Mouse (Mus musculus) forebrain, embryonic 11.5 days (tissue): ENCODE measurements around the gene Dnase1l3. TPM values are rescaled to one million over a fixed set of nuclear protein-coding genes. Genes with fewer than 3 reads are reported as not detected.

ENCODE experiments used
- ATAC-seq: fragments of 200-750 bp; cut with Nextera tagmentation; replicated peaks from 2 replicates; pipeline ENCODE4 v1.8.0; 2017; ENCODE audit warnings: moderate TSS enrichment; ENCODE audit not compliant: low FRiP score
- DNase-seq: peaks from one replicate; pipeline ENCODE4 v3.0.0-alpha.2; 2017; ENCODE audit warnings: low spot score
- H3K27ac ChIP-seq: fragments of 300-500 bp; sonication (generic); 2 replicates; pipeline ENCODE4 v1.5.1; 2014; ENCODE audit warnings: low read depth, low read length
- H3K27me3 ChIP-seq: fragments of 300-500 bp; sonication (generic); 2 replicates; pipeline ENCODE4 v1.6.1; 2014; ENCODE audit warnings: mild to moderate bottlenecking, low read length, mixed read lengths; ENCODE audit not compliant: control insufficient read depth, insufficient read depth
- H3K36me3 ChIP-seq: fragments of 300-500 bp; sonication (generic); 2 replicates; pipeline ENCODE4 v1.6.1; 2014; ENCODE audit warnings: mild to moderate bottlenecking, low read length, moderate library complexity, mixed read lengths; ENCODE audit not compliant: control insufficient read depth, insufficient read depth
- H3K4me1 ChIP-seq: fragments of 300-500 bp; sonication (generic); replicated peaks from 2 replicates; pipeline ENCODE4 v1.6.1; 2014; ENCODE audit warnings: low read length, mixed read lengths; ENCODE audit not compliant: control insufficient read depth, insufficient read depth
- H3K4me2 ChIP-seq: fragments of 300-500 bp; sonication (generic); 2 replicates; pipeline ENCODE4 v1.6.1; 2014; ENCODE audit warnings: low read depth, mild to moderate bottlenecking, low read length, moderate library complexity, mixed read lengths; ENCODE audit not compliant: severe bottlenecking
- H3K4me3 ChIP-seq: fragments of 300-500 bp; sonication (generic); 2 replicates; pipeline ENCODE4 v1.5.1; 2014; ENCODE audit warnings: low read depth, low read length
- H3K9ac ChIP-seq: fragments of 300-500 bp; sonication (generic); 2 replicates; pipeline ENCODE4 v1.6.1; 2014; ENCODE audit warnings: low read length
- H3K9me3 ChIP-seq: fragments of 300-500 bp; sonication (generic); 2 replicates; pipeline ENCODE4 v1.6.1; 2016; ENCODE audit warnings: low read length, mixed read lengths; ENCODE audit not compliant: control insufficient read depth
- WGBS: fragments of 180-500 bp; shearing (Covaris S2); extraction: QIAGEN DNeasy Blood & Tissue Kit; methylation state at CpG from one replicate; pipeline ENCODE4 v1.1.7; 2014; 5-methylcytosine and 5-hydroxymethylcytosine counted together
- polyA plus RNA-seq: library from polyadenylated mRNA; unstranded; fragments of >200 nt; fragmentation: Nextera tagmentation; extraction: Ambion mirVana; gene quantifications from 2 replicates; pipeline ENCODE4 v1.2.1, GENCODE M21; 2014

The Dnase1l3 gene
- polyA plus RNA-seq, 1 experiment from 2014 or later: not detected

- DNase-seq (no peak), ATAC-seq (no peak)
- no peaks in the 10 kb centered on the region for H3K9me3 ChIP-seq
- H3K27me3 ChIP-seq: no peaks in the 10 kb centered on the region
- 93% methylated on average over 7 of the region's 7 CpGs for WGBS
- peaks cover 4% of the 10 kb centered on the region; the same call in 1 of the 2 replicates for H3K36me3 ChIP-seq
- H3K4me1 ChIP-seq: no peaks in the 10 kb centered on the region
- no peak overlapping the region for H3K27ac ChIP-seq
- H3K4me2 ChIP-seq: no peak overlapping the region
- H3K9ac ChIP-seq: no peak overlapping the region
- no peak overlapping the region for H3K4me3 ChIP-seq
These were observed 65.3 kb downstream of the Dnase1l3 start for GRCm38 (mm10) chr14:7929029-7929428.

DNA sequence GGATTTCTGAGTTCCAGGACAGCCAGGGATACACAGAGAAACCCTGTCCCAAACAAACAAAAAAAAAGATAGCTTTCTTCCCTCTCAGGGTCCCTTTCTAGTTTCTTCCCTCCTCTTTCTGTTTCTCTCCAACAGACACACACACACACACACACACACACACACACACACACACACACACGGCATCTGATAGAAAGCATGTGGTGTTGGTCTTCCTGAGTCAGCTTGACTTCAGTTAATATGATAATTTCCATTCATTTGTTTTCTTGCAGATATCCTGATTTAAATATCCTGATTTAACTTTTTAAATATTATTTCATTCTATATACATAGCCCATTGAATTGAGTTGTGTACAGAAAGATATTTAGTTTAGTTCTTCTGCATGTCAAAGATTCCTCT lies 66.0 kb downstream of the Dnase1l3 start:
- DNase-seq (no peak), ATAC-seq (no peak)
- Histone ChIP-seq H3K9ac (no peak overlapping the region), H3K4me1 (no peaks in the 10 kb centered on the region), H3K4me2 (no peak overlapping the region), H3K36me3 (peaks cover 4% of the 10 kb centered on the region; the same call in 1 of the 2 replicates), H3K4me3 (no peak overlapping the region), H3K27me3 (no peaks in the 10 kb centered on the region), H3K27ac (no peak overlapping the region), H3K9me3 (no peaks in the 10 kb centered on the region)
- 79% methylated on average over 1 of the region's 1 CpGs for WGBS

DNA sequence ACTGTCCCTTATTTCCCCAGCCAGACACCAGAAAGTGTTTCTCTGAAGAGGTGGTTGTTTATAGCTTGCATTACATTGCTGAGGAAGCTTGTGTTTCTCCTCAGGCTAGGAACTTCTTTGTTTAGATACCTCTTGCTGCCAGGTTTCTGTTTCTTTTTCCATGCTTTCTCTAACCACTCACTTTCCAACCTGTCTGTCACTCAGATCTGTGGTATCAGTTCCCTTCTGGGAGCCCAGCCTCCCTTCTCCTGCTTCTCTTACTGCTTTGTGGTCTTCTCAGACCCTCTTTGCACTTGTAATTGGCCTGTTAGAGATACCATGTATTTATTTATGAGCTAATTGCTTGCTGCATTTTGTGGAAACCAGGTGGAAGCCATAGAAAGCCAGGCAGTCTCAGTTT lies 70.7 kb downstream of the Dnase1l3 start:
- no peak overlapping the region for H3K4me3 ChIP-seq
- no peak overlapping the region for H3K4me2 ChIP-seq
- H3K9me3 ChIP-seq: no peaks in the 10 kb centered on the region
- H3K27me3 ChIP-seq: no peaks in the 10 kb centered on the region
- DNase-seq: no peak
- no peak for ATAC-seq
- H3K36me3 ChIP-seq: peaks cover 7% of the 10 kb centered on the region; the same call in 1 of the 2 replicates
- H3K9ac ChIP-seq: no peak overlapping the region
- no peak overlapping the region for H3K27ac ChIP-seq
- H3K4me1 ChIP-seq: no peaks in the 10 kb centered on the region

GRCm38 (mm10) chr14:7921459-7921858 lies 72.9 kb downstream of the Dnase1l3 start:
- peaks cover 10% of the 10 kb centered on the region; the same call in 1 of the 2 replicates for H3K36me3 ChIP-seq

GRCm38 (mm10) chr14:7919921-7920320 lies 74.5 kb downstream of the Dnase1l3 start:
- H3K9ac ChIP-seq: no peak overlapping the region
- WGBS: 83% methylated on average over 4 of the region's 4 CpGs
- ATAC-seq (no peak), DNase-seq (no peak)
- H3K27ac ChIP-seq: no peak overlapping the region
- no peaks in the 10 kb centered on the region for H3K4me1 ChIP-seq
- H3K9me3 ChIP-seq: no peaks in the 10 kb centered on the region
- H3K4me2 ChIP-seq: no peak overlapping the region
- no peak overlapping the region for H3K4me3 ChIP-seq
- peaks cover 10% of the 10 kb centered on the region; the same call in 1 of the 2 replicates for H3K36me3 ChIP-seq
- no peaks in the 10 kb centered on the region for H3K27me3 ChIP-seq

More at GRCm38 (mm10) chr14:7921459-7921858, 72.9 kb downstream of the Dnase1l3 start:
- Histone ChIP-seq H3K4me2 (no peak overlapping the region), H3K27ac (no peak overlapping the region), H3K4me1 (no peaks in the 10 kb centered on the region), H3K27me3 (no peaks in the 10 kb centered on the region), H3K4me3 (no peak overlapping the region), H3K9ac (no peak overlapping the region), H3K9me3 (no peaks in the 10 kb centered on the region)
- 91% methylated on average over 5 of the region's 5 CpGs for WGBS
- no peak for ATAC-seq
- DNase-seq: no peak

DNA sequence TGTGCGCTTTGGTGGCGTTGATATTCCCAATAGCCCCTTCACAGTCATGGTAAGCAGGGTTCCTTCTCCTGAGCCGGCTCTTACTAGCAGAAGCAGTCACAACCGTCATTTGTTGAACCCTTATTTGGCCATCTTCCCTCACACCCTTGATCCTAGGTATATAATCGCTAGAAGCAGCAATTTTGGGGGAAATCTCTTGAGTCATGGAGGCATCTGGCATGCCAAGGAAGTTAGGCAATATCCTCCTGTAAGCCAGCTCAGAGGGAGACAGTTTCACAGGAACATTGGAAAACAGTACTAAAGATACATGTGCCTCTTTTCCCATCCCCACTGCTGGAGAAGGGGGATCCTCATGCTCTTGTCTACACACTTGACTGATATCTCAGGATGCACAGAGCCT lies 75.1 kb downstream of the Dnase1l3 start:
- Histone ChIP-seq H3K9ac (no peak overlapping the region), H3K9me3 (no peaks in the 10 kb centered on the region), H3K4me3 (no peak overlapping the region), H3K36me3 (peaks cover 9% of the 10 kb centered on the region; the same call in 1 of the 2 replicates), H3K4me1 (no peaks in the 10 kb centered on the region), H3K27me3 (no peaks in the 10 kb centered on the region), H3K27ac (no peak overlapping the region), H3K4me2 (no peak overlapping the region)
- DNase-seq (no peak), ATAC-seq (no peak)
- 90% methylated on average over 5 of the region's 5 CpGs for WGBS

DNA sequence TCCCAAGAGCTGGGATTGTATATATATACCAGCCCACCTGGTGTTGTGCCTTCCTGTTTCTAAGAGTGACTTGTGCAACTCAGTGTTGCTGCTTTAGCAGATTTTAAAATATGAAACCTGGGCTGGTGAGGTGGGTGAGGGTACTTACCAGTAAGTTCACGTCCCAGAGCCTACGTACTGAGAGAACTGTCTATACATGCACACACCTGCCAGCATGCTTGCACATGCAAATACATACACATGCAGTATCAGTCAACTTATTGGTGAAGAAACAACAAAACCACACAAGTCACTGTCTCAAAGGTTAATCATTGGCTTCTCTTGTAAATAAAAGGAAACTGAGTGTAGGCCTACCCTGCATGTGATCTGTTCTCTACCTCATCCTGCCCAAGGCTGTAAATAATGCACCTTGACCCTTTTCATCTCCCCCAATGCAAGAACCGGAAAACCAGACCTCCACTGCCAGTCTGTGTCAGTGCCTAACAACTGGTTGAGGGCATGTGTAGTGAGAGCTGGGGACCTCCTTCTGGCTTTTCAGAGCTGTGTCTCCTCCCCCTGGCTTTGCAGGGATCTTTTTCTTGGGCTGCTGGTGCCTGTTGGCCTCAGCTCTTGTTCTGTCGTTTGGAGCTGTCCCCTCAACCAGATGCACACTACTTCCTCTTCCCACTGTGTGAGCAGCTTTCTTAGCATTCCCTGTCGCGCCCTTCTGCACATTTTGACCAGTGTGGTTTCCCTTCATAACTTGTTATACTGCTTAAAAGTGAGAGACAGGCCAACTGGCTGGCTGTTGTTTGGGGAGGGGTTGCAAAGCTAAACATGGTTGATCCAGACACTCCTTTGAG lies 76.0 kb downstream of the Dnase1l3 start:
- Histone ChIP-seq H3K4me2 (no peak overlapping the region), H3K9ac (no peak overlapping the region), H3K9me3 (no peaks in the 10 kb centered on the region), H3K36me3 (peaks cover 6% of the 10 kb centered on the region; the same call in 1 of the 2 replicates), H3K27ac (no peak overlapping the region), H3K27me3 (no peaks in the 10 kb centered on the region), H3K4me3 (no peak overlapping the region), H3K4me1 (no peaks in the 10 kb centered on the region)
- 89% methylated on average over 6 of the region's 6 CpGs for WGBS
- DNase-seq (no peak), ATAC-seq (no peak)
